ENCODE assay signal across 1 mouse cellular context in the genomic region with DNA sequence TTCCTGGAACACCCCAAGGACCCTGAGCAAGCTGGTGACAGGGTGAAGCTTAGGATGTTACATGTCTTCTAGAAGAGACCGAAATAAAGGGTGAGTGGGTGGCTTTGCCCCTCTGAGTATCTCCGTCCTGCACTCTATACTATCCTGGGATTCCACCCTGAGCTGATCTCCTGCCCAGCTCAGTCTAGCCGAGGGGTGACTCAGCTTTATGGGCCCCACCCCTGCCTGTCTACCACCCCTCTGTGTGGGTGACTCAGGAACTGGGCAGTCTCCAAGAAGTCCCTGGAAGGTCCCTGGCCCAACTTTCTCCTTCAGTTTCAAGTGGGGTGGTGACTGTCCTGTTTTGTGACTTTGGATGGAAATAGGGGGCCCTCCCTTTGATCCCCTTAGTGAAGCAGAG.
TF ChIP-seq lines count a peak whose summit lies in the region.

No protein-coding gene starts in this region.

TF ChIP-seq in MEL, 35 proteins besides CTCF, POLR2A, EP300 and RAD21:
- TF ChIP-seq CHD1 (IDR thresholded peaks at IDR 0.05; ENCODE audit: low read depth, low read length) = no peak
- no peak for TF ChIP-seq ZMIZ1 (IDR thresholded peaks at IDR 0.05; ENCODE audit: low read depth, low read length)
- TF ChIP-seq JUND (IDR thresholded peaks at IDR 0.05; ENCODE audit: low read depth, low read length) = no peak
- TF ChIP-seq ZKSCAN1 (IDR thresholded peaks at IDR 0.05; ENCODE audit: low read depth, low read length) = no peak
- no peak for TF ChIP-seq ETS1 (IDR thresholded peaks at IDR 0.05; ENCODE audit: low read depth, low read length)
- TF ChIP-seq UBTF (IDR thresholded peaks at IDR 0.05; ENCODE audit: borderline replicate concordance, insufficient read depth, low read depth, low read length) = no peak
- no peak for TF ChIP-seq POLR2AphosphoS2 (IDR thresholded peaks at IDR 0.05; ENCODE audit: low read length)
- TF ChIP-seq POLR2AphosphoS5 (IDR thresholded peaks at IDR 0.05; ENCODE audit: borderline replicate concordance, low read depth, low read length) = no peak
- TF ChIP-seq GATA1 (IDR thresholded peaks at IDR 0.05; ENCODE audit: low read depth, low read length) = no peak
- TF ChIP-seq NELFE (IDR thresholded peaks at IDR 0.05; ENCODE audit: low read depth, low read length) = no peak
- TF ChIP-seq KAT2A (conservative IDR thresholded peaks at IDR 0.05; ENCODE audit: low read depth, low read length) = no peak
- TF ChIP-seq TAL1 (IDR thresholded peaks at IDR 0.05; ENCODE audit: low read length) = no peak
- no peak for TF ChIP-seq ZC3H11A (IDR thresholded peaks at IDR 0.05; ENCODE audit: low read depth, low read length)
- TF ChIP-seq ELF1 (IDR thresholded peaks at IDR 0.05; ENCODE audit: low read depth, low read length) = no peak
- no peak for TF ChIP-seq MYC (IDR thresholded peaks at IDR 0.05; ENCODE audit: low read depth, low read length)
TF ChIP-seq in MEL: peak in this region for 0.
